Mouse (Mus musculus): Measurements from ENCODE around the gene Smim12. TPM values are rescaled to one million over a fixed set of nuclear protein-coding genes. Genes with fewer than 3 reads are reported as not detected.

Gene Smim12
- total and polyA plus RNA-seq, 3 experiments, result 48.3 to 60.1 TPM; not detected in 1

DNA sequence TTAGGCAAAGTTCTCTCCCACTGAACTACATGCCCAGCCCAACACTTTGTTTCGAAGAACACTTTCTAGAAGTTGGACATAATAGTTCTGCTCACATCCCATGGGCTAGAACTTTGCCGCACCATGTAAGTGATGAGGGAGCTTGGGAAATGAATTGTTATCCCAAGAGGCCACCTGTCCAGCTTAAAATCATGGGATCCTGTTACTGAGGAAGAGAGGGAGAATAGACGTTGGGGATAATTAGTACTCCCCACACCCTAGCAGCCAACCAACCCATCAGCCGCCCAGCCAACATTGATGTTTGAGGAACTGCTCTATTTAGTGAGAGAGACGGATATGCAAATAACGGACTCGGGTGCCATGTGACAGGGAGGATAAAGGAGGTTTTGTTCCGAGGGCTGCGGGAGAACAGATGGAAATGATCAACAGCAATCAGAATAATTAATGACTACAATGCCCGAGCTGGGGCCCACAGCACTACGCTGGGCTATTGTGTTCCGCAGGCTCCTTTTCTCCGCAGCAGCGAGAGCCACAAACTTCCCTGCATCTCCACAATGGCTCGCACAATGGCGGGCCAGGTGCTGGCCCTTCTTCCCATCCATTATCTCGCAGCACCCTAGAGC, 16.4 kb upstream of the Smim12 start:
- H3K36me3 ChIP-seq (ENCODE audit: control insufficient read depth in 1 of 2, insufficient read depth in 2 of 2, low read length in 2 of 2), result no peaks in the 10 kb centered on the region
- no peak for TF ChIP-seq TBP (IDR thresholded peaks at IDR 0.05; ENCODE audit: low read depth, low read length)
- TF ChIP-seq GATA1 (IDR thresholded peaks at IDR 0.05; ENCODE audit: low read depth, low read length), result no peak
- TF ChIP-seq NRF1 (IDR thresholded peaks at IDR 0.05; ENCODE audit: insufficient read depth, low read depth, low read length, poor library complexity, severe bottlenecking), result no peak
- no peak for TF ChIP-seq MAX (IDR thresholded peaks at IDR 0.05; ENCODE audit: low read length)
- no peak for TF ChIP-seq USF1 (IDR thresholded peaks at IDR 0.05; ENCODE audit: low read depth, low read length)
- no peak for TF ChIP-seq CTCF (IDR thresholded peaks at IDR 0.05 in 2 of 3, conservative IDR thresholded peaks at IDR 0.05 in 1 of 3; ENCODE audit: control insufficient read depth in 1 of 3, insufficient read depth in 1 of 3, low read depth in 2 of 3, low read length in 3 of 3, poor library complexity in 1 of 3, severe bottlenecking in 1 of 3)
- TF ChIP-seq RCOR1 (IDR thresholded peaks at IDR 0.05; ENCODE audit: low read depth, low read length), result no peak
- no peak for TF ChIP-seq ELF1 (IDR thresholded peaks at IDR 0.05; ENCODE audit: low read depth, low read length)
- no peak for TF ChIP-seq BHLHE40 (IDR thresholded peaks at IDR 0.05; ENCODE audit: borderline replicate concordance, low read depth, low read length)
- TF ChIP-seq SMC3 (IDR thresholded peaks at IDR 0.05; ENCODE audit: low read depth, low read length), result no peak
- no peaks in the 10 kb centered on the region for H3K9me3 ChIP-seq (replicated peaks; ENCODE audit: insufficient read depth, low read length)
- no peak for DNase-seq (ENCODE audit: low read depth, low spot score)
- H3K79me2 ChIP-seq (ENCODE audit: control insufficient read depth, insufficient read depth, low read length, poor library complexity), result no peaks in the 10 kb centered on the region
- H3K27ac ChIP-seq (ENCODE audit: control insufficient read depth, low read depth, low read length), result no peak overlapping the region
- no peaks in the 10 kb centered on the region for H3K4me1 ChIP-seq (ENCODE audit: control insufficient read depth in 1 of 2, insufficient read depth in 2 of 2, low read length in 2 of 2)
- H3K4me3 ChIP-seq (ENCODE audit: control insufficient read depth in 1 of 2, insufficient read depth in 1 of 2, low read depth in 2 of 2, low read length in 2 of 2), result no peak overlapping the region
- H3K27me3 ChIP-seq (ENCODE audit: control insufficient read depth in 1 of 2, insufficient read depth in 2 of 2, low read length in 2 of 2), result no peaks in the 10 kb centered on the region
- no peak overlapping the region for H3K9ac ChIP-seq (ENCODE audit: control insufficient read depth, low read depth, low read length, poor library complexity, severe bottlenecking)

DNA sequence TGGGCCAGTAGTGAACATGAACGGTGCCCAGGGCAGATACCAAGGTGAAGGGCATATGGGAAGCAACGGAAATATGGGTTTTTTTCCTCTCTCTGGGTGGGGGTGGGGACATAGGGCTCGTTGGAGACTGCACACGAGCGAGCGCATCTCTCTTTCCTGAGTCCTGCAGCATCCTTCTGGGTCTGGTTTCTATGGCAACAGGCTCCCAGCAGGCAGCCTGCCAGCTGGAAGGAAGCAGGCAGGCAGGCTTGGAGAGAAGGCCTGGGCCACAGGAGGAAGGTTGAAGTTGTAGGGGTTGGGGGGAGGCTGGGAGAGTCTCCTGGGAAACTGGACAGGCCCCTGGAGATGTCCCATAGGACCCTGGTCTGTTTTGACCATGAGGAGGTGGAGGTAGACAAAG, 11.6 kb upstream of the Smim12 start:
- Histone ChIP-seq H3K79me2 (ENCODE audit: control insufficient read depth, insufficient read depth, low read length, poor library complexity) (no peaks in the 10 kb centered on the region), H3K27me3 (ENCODE audit: control insufficient read depth in 1 of 2, insufficient read depth in 2 of 2, low read length in 2 of 2) (no peaks in the 10 kb centered on the region), H3K4me1 (ENCODE audit: control insufficient read depth in 1 of 2, insufficient read depth in 2 of 2, low read length in 2 of 2) (no peaks in the 10 kb centered on the region), H3K4me3 (ENCODE audit: control insufficient read depth in 1 of 2, insufficient read depth in 1 of 2, low read depth in 2 of 2, low read length in 2 of 2) (no peak overlapping the region), H3K9me3 (replicated peaks; ENCODE audit: insufficient read depth, low read length) (no peaks in the 10 kb centered on the region), H3K9ac (ENCODE audit: control insufficient read depth, low read depth, low read length, poor library complexity, severe bottlenecking) (no peak overlapping the region), H3K36me3 (ENCODE audit: control insufficient read depth in 1 of 2, insufficient read depth in 2 of 2, low read length in 2 of 2) (no peaks in the 10 kb centered on the region), H3K27ac (ENCODE audit: control insufficient read depth, low read depth, low read length) (no peak overlapping the region)
- TF ChIP-seq POLR2AphosphoS2 (IDR thresholded peaks at IDR 0.05; ENCODE audit: low read length), result no peak
- TF ChIP-seq UBTF (IDR thresholded peaks at IDR 0.05; ENCODE audit: borderline replicate concordance, insufficient read depth, low read depth, low read length), result no peak
- no peak for TF ChIP-seq BHLHE40 (IDR thresholded peaks at IDR 0.05; ENCODE audit: borderline replicate concordance, low read depth, low read length)
- no peak for TF ChIP-seq GABPA (IDR thresholded peaks at IDR 0.05; ENCODE audit: low read depth, low read length)
- no peak for TF ChIP-seq GATA1 (IDR thresholded peaks at IDR 0.05; ENCODE audit: low read depth, low read length)
- no peak for TF ChIP-seq CTCF (IDR thresholded peaks at IDR 0.05 in 2 of 3, conservative IDR thresholded peaks at IDR 0.05 in 1 of 3; ENCODE audit: control insufficient read depth in 1 of 3, insufficient read depth in 1 of 3, low read depth in 2 of 3, low read length in 3 of 3, poor library complexity in 1 of 3, severe bottlenecking in 1 of 3)
- TF ChIP-seq ZMIZ1 (IDR thresholded peaks at IDR 0.05; ENCODE audit: low read depth, low read length), result no peak
- no peak for TF ChIP-seq ZKSCAN1 (IDR thresholded peaks at IDR 0.05; ENCODE audit: low read depth, low read length)
- no peak for TF ChIP-seq RCOR1 (IDR thresholded peaks at IDR 0.05; ENCODE audit: low read depth, low read length)
- no peak for TF ChIP-seq MEF2A (IDR thresholded peaks at IDR 0.05; ENCODE audit: extremely low read depth, insufficient replicate concordance, low read depth, low read length, poor library complexity, severe bottlenecking)
- DNase-seq (ENCODE audit: low read depth, low spot score), result no peak
